In genomic region chr5:128704134-128704904, GRCm38 (mm10) we compare ENCODE assay signal across 10 mouse cellular contexts. TPM values are rescaled to one million over a fixed set of nuclear protein-coding genes. Genes with fewer than 3 reads are reported as not detected.
A peak's percentile ranks its signal among the peaks of the same experiment; 100 is the strongest.
DNase-seq lines count a peak whose midpoint lies in the region; ATAC-seq lines count a peak whose summit lies in the region.
"Had no signal": no experiment of that assay in that cellular context is flagged by ENCODE, and none has a peak within 500 bp of the region (broad histone marks: within the 10 kb centered on the region; RNA-seq: fewer than 3 reads in every experiment).

No protein-coding gene starts in this region.

- H3K27me3 ChIP-seq in limb, embryonic 13.5 days = no peaks in the 10 kb centered on the region; the same call in 1 of the 2 replicates

- peaks cover 7% of the 10 kb centered on the region; the same call in 1 of the 2 replicates for H3K9me3 ChIP-seq in limb, embryonic 13.5 days

- peak overlapping the region; percentile 50 for H3K4me2 ChIP-seq in limb, embryonic 13.5 days (replicated peaks)

- H3K27ac ChIP-seq in limb, embryonic 13.5 days = no peak overlapping the region

- peak; percentile 72; the same call in 1 of the 2 replicates for ATAC-seq in limb, embryonic 13.5 days (ENCODE audit: low FRiP score, low read depth)

- DNase-seq in cerebellum, postnatal 10 days = peak; percentile 34 to 61
- no peak for DNase-seq in cerebellum, postnatal 25 days
- DNase-seq in right cerebral cortex, postnatal 10 days (ENCODE audit: low spot score in 2 of 2) = peak; percentile 46 to 58
- DNase-seq in right cerebral cortex, postnatal 36 days (ENCODE audit: low spot score in 2 of 2) = no peak
- peak; percentile 57 for DNase-seq in testis, postnatal 10 days (ENCODE audit: low spot score)
- no peak for DNase-seq in gastrocnemius, postnatal 25 days
- DNase-seq in adrenal gland, adult 18-20 months (ENCODE audit: low spot score in 2 of 2) = no peak
- DNase-seq: thymus, adult 18-20 months had no signal

- 35% methylated on average over 19 of the region's 19 CpGs for WGBS in limb, embryonic 13.5 days

- H3K4me3 ChIP-seq in limb, embryonic 13.5 days = no peak overlapping the region

- no peaks in the 10 kb centered on the region for H3K36me3 ChIP-seq in limb, embryonic 13.5 days

- H3K4me1 ChIP-seq in limb, embryonic 13.5 days = 0 out of 2 replicates have a peak, but pooled peaks cover 3% of the 10 kb centered on the region

- no peak overlapping the region for H3K9ac ChIP-seq in limb, embryonic 13.5 days

RNA-seq across cellular contexts. Expression of gene Piwil1, which starts 2.0 kb away (rescaled TPM):
- not detected in 2 replicates for polyA plus RNA-seq in limb, embryonic 13.5 days (2015; fragmentation: Nextera tagmentation; extraction: Ambion mirVana)
- total RNA-seq in gastrocnemius, postnatal 25 days (2021) = not detected
- total RNA-seq in adrenal gland, adult 18-20 months (2021) = not detected
- total RNA-seq: liver, adult 2 months had no signal
- polyA plus RNA-seq: liver, adult 2 months had no signal

Comparison
In these comparisons a context has a peak if more than half of its experiments do, and no peak if none do; other contexts are left out.
1. DNase-seq: peak in cerebellum, postnatal 10 days (2 of 2), right cerebral cortex, postnatal 10 days (2 of 2) and testis, postnatal 10 days (single experiment); none in cerebellum, postnatal 25 days (0 of 2), right cerebral cortex, postnatal 36 days (0 of 2), gastrocnemius, postnatal 25 days (single experiment) and adrenal gland, adult 18-20 months (0 of 2).